Comparison of ENCODE assay signal across 8 mouse cellular contexts in the genomic region with DNA sequence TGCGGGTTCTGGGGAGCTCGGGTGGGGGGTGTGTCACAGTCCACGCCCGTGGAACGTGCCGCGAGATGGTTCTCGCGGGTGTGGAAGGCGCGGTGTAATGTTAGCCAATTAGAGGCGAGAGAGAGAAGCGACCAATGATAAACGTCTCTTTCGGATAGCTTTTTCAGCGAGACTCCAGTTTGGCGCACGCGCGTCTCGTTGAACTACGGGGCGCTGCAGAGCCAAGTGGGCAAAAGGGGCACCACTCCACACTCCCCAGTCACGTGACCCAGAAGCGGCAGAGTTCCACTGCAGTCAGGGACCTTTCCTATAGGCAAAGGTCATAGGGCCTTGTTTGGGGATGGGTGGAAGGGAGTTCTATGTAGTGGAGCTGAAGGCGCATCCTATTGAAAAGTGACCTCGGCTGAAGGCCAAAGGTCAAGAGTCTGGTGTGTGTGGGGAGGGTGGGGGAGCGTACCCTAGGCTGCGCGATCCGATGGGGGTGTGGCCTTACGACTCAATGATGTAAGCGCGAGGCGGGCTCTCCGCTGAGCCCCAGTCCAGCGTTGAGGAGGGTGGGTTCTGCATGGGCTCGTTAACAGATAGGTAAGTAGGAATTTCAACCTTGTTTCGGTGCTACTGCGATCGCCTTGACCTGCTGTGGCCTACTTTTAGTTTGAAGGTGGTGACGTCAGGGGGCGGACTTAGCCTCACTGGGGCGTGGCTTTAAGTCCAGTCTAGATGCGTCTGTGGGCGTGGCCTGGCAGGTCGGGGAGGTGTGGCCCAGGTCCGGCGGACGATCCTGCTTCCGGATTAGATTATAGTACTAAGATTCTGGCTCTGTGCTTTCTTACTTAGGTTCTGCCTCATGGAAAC. TPM values are rescaled to one million over a fixed set of nuclear protein-coding genes. Genes with fewer than 3 reads are reported as not detected.
DNase-seq lines count a peak whose midpoint lies in the region; ATAC-seq and TF ChIP-seq lines count a peak whose summit lies in the region.

A gene (plus strand): TSS at position 97 of the 855 bp plus-strand sequence.

- peak; percentile 97 for DNase-seq in 3134 (ENCODE audit: extremely low read depth, insufficient read length, low spot score)
- DNase-seq in adrenal gland, postnatal 36 days, result peak; percentile 96
- peak; percentile 94 to 95 for DNase-seq in heart, adult 2 months
- peak; percentile 96 to 98 for DNase-seq in kidney, adult 8-10 months
- peak; percentile 93 to 97 for DNase-seq in spleen, postnatal 10 days (ENCODE audit: low spot score in 2 of 2)

- H3K4me1 ChIP-seq in embryonic facial prominence, embryonic 13.5 days, result peaks cover 38% of the 10 kb centered on the region
- peaks cover 3% of the 10 kb centered on the region for H3K4me1 ChIP-seq in heart, adult 2 months (ENCODE audit: control insufficient read depth, insufficient read depth, low read length)
- peaks cover 38% of the 10 kb centered on the region for H3K4me1 ChIP-seq in limb, embryonic 13.5 days
- peaks cover 8% of the 10 kb centered on the region for H3K4me1 ChIP-seq in midbrain, embryonic 16.5 days (ENCODE audit: control insufficient read depth, insufficient read depth, low read length)

- peak within 1 kb of the TSS; percentile 61 for H3K4me3 ChIP-seq in embryonic facial prominence, embryonic 13.5 days
- peak within 1 kb of the TSS; percentile 84 for H3K4me3 ChIP-seq in heart, adult 2 months
- peak within 1 kb of the TSS; percentile 66 for H3K4me3 ChIP-seq in limb, embryonic 13.5 days
- peak within 1 kb of the TSS; percentile 49 for H3K4me3 ChIP-seq in midbrain, embryonic 16.5 days (ENCODE audit: low read depth, low read length)

- H3K27me3 ChIP-seq in embryonic facial prominence, embryonic 13.5 days, result no peaks in the 10 kb centered on the region
- no peaks in the 10 kb centered on the region for H3K27me3 ChIP-seq in heart, adult 2 months (ENCODE audit: control insufficient read depth, insufficient read depth, low read length)
- H3K27me3 ChIP-seq in limb, embryonic 13.5 days, result no peaks in the 10 kb centered on the region
- no peaks in the 10 kb centered on the region for H3K27me3 ChIP-seq in midbrain, embryonic 16.5 days (ENCODE audit: control insufficient read depth, insufficient read depth, low read depth, low read length)

- H3K27ac ChIP-seq in embryonic facial prominence, embryonic 13.5 days, result peak within 1 kb of the TSS; percentile 95
- peak within 1 kb of the TSS; percentile 96 for H3K27ac ChIP-seq in heart, adult 2 months
- peak within 1 kb of the TSS; percentile 88 for H3K27ac ChIP-seq in limb, embryonic 13.5 days
- peak within 1 kb of the TSS; percentile 86 for H3K27ac ChIP-seq in midbrain, embryonic 16.5 days (ENCODE audit: low read length)

- intact Hi-C loops in heart, adult 2 months (cut with DNase I), result loop anchor here (1.0 to 10.0 kb wide), 2 partner anchors 17 to 150 kb away; a partner anchor contains a TSS

- H3K36me3 ChIP-seq in embryonic facial prominence, embryonic 13.5 days, result peaks cover 23% of the 10 kb centered on the region
- H3K36me3 ChIP-seq in heart, adult 2 months (ENCODE audit: control insufficient read depth, insufficient read depth, low read length), result no peaks in the 10 kb centered on the region
- H3K36me3 ChIP-seq in limb, embryonic 13.5 days, result peaks cover 31% of the 10 kb centered on the region
- H3K36me3 ChIP-seq in midbrain, embryonic 16.5 days (ENCODE audit: control insufficient read depth, insufficient read depth, low read length), result no peaks in the 10 kb centered on the region

- WGBS in embryonic facial prominence, embryonic 13.5 days, result under 1% methylated on average over 51 of the region's 51 CpGs
- under 1% methylated on average over 51 of the region's 51 CpGs for WGBS in heart, adult 2 months
- under 1% methylated on average over 51 of the region's 51 CpGs for WGBS in limb, embryonic 13.5 days
- under 1% methylated on average over 51 of the region's 51 CpGs for WGBS in midbrain, embryonic 16.5 days

- no peaks in the 10 kb centered on the region for H3K9me3 ChIP-seq in embryonic facial prominence, embryonic 13.5 days
- no peaks in the 10 kb centered on the region for H3K9me3 ChIP-seq in limb, embryonic 13.5 days
- H3K9me3 ChIP-seq in midbrain, embryonic 16.5 days (replicated peaks; ENCODE audit: control insufficient read depth, low read length, poor library complexity, severe bottlenecking), result no peaks in the 10 kb centered on the region

- peak within 1 kb of the TSS; percentile 82 for H3K9ac ChIP-seq in embryonic facial prominence, embryonic 13.5 days
- peak within 1 kb of the TSS; percentile 68 for H3K9ac ChIP-seq in heart, adult 2 months (ENCODE audit: low read depth, low read length)
- peak within 1 kb of the TSS; percentile 72 for H3K9ac ChIP-seq in limb, embryonic 13.5 days
- H3K9ac ChIP-seq in midbrain, embryonic 16.5 days (ENCODE audit: low read depth, low read length), result peak within 1 kb of the TSS; percentile 78

- peak; percentile 89 for ATAC-seq in embryonic facial prominence, embryonic 13.5 days (ENCODE audit: insufficient number of reproducible peaks, insufficient read depth, low FRiP score, low TSS enrichment, low read depth)
- peak; percentile 91 for ATAC-seq in limb, embryonic 13.5 days (ENCODE audit: low FRiP score, low read depth)
- peak; percentile 95 for ATAC-seq in midbrain, embryonic 16.5 days

- H3K79me2 ChIP-seq in heart, adult 2 months (replicated peaks; ENCODE audit: control insufficient read depth, insufficient read depth, low read length), result no peaks in the 10 kb centered on the region

- peak; percentile 55 for TF ChIP-seq POLR2A in heart, adult 2 months (IDR thresholded peaks at IDR 0.05; ENCODE audit: insufficient read depth, low read depth, low read length)

- TF ChIP-seq CTCF in heart, adult 2 months (IDR thresholded peaks at IDR 0.05), result 0 out of 2 replicates have a peak, but pooled peaks have one; percentile 18

- peak within 1 kb of the TSS; percentile 72 for H3K4me2 ChIP-seq in embryonic facial prominence, embryonic 13.5 days
- peak within 1 kb of the TSS; percentile 73 for H3K4me2 ChIP-seq in limb, embryonic 13.5 days (replicated peaks)
- peak within 1 kb of the TSS; percentile 80 for H3K4me2 ChIP-seq in midbrain, embryonic 16.5 days (ENCODE audit: low read length)

- TF ChIP-seq EP300 in heart, adult 2 months (IDR thresholded peaks at IDR 0.05; ENCODE audit: insufficient read depth, low read depth, low read length), result 0 out of 2 replicates have a peak, but pooled peaks have one; percentile 40

RNA-seq across cellular contexts. Expression of the gene that starts here (rescaled TPM):
- 10 to 100 TPM; 51.0 to 62.0 TPM for total RNA-seq in adrenal gland, postnatal 36 days (2021)
- 60.4 and 62.9 TPM in 2 replicates for polyA plus RNA-seq in embryonic facial prominence, embryonic 13.5 days (2015; fragmentation: Nextera tagmentation; extraction: Ambion mirVana)
- total RNA-seq in heart, adult 2 months (2021), result 10 to 100 TPM; 35.4 to 48.4 TPM
- 39.9 and 49.3 TPM in 2 replicates for polyA plus RNA-seq in heart, adult 2 months (2012; rRNA removed)
- 59.2 and 66.7 TPM in 2 replicates for polyA plus RNA-seq in limb, embryonic 13.5 days (2015; fragmentation: Nextera tagmentation; extraction: Ambion mirVana)
- 66.1 and 81.4 TPM in 2 replicates for polyA plus RNA-seq in midbrain, embryonic 16.5 days (2015; fragmentation: Nextera tagmentation; extraction: Ambion mirVana)

Comparison
In these comparisons a context has a peak if more than half of its experiments do, and no peak if none do; other contexts are left out.
1. Peak in every context shown above with its lines: DNase-seq, ATAC-seq, H3K4me3 ChIP-seq and H3K27ac ChIP-seq.